Mouse (Mus musculus): ENCODE measurements around the gene Olfr156.
"Not testable (repeated sequence)": the region's sequence is repeated elsewhere in the genome, so short reads cannot be mapped to it uniquely, and the experiment has no call there.

Gene Olfr156

GRCm38 (mm10) chr4:43823845-43824337, at the start of gene Olfr156:
Olfr156 (minus strand) TSS chr4:43823895.
- peak; percentile 78 for DNase-seq (ENCODE audit: low spot score)

- no peak for DNase-seq (ENCODE audit: low spot score)
Measured at GRCm38 (mm10) chr4:43869821-43870220, 46.1 kb upstream of the Olfr156 start.

- DNase-seq (ENCODE audit: low spot score) = no peak
Measured at GRCm38 (mm10) chr4:43863298-43863697, 39.6 kb upstream of the Olfr156 start.

DNA sequence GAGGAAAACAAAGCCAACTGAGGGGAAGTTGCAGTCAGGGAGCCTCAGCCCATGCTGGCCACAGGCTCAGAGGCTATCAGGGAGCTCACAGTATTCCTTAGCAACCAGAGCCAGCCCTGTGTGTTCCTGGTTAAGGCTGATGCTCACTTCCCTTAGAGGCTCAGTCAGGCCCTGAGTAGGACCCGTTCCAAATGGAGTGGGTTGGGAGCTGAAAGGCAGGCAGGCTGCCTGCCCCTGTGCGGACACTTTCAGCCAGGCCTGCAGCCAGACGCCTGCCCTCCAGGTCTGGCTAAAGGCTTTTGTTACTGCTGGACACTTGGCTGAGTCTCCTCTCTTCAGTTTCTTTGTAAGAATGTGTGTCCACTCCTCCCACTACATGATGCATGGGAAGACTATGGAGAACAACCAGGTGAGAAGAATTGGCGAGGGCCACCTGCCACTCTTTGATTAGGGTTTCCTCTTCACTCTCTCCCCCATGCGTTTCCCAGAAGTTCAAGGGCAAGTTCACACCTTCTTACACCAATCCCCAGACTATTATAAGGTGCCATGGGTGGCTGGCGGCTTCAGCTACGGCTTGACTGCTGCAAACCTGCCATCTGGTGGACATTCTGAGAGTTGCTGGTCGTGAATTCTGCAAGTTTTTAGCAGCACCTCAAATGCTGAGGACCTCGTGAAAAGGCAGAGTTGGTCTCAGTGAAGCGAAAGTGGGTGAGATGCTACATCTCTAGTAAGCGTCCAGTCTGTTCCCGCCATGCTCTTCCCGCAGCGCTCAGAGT, 37.2 kb upstream of the Olfr156 start:
- peak; percentile 85 for DNase-seq (ENCODE audit: low spot score)

DNA sequence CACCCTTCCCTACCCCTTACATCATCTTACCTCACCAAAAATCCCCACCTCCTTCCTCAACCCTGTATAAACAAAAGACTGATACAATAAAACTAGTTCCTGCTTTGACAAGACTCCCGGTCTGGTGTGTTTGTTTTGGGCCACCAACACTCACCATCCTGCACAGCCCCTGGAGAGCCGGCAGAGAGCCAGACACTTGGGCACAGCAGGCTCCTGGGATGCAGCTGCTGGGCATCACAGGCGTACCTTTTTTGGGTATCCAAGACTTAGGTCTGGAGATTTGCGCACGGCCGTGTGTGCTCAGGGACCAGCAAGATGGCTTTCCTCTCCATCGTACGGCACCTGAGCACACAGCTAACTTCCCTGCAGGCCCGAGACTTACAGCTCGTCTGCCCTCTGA, 36.2 kb upstream of the Olfr156 start:
- DNase-seq (ENCODE audit: low spot score) = no peak

DNA sequence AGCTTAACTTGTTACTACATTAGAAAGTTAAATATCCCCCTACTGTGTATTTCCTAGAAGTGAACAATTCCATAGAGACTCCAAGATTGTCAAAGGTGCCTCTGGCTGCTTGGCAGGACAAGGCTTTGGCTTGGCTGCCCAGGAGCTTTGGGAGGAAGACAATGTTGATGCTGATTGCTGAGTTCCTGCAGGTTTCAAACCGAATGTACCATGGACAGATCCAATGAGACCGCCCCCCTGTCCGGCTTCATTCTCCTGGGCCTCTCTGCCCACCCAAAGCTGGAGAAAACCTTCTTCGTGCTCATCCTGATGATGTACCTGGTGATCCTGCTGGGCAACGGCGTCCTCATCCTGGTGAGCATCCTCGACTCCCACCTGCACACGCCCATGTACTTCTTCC, 30.4 kb upstream of the Olfr156 start:
- DNase-seq (ENCODE audit: low spot score) = no peak

GRCm38 (mm10) chr4:43851265-43851664, 27.6 kb upstream of the Olfr156 start, which contains the start of gene Olfr155:
Olfr155 (plus strand) TSS chr4:43851565.
- DNase-seq (ENCODE audit: low spot score) = no peak

GRCm38 (mm10) chr4:43840101-43840500, 16.4 kb upstream of the Olfr156 start, which contains the start of gene Olfr157:
Olfr157 (minus strand) TSS chr4:43840201.
- DNase-seq (ENCODE audit: low spot score) = no peak

GRCm38 (mm10) chr4:43838326-43838725, 14.6 kb upstream of the Olfr156 start:
- DNase-seq (ENCODE audit: low spot score) = no peak

- no peak for DNase-seq (ENCODE audit: low spot score)
Measured at GRCm38 (mm10) chr4:43834749-43835148, 11.1 kb upstream of the Olfr156 start.

DNA sequence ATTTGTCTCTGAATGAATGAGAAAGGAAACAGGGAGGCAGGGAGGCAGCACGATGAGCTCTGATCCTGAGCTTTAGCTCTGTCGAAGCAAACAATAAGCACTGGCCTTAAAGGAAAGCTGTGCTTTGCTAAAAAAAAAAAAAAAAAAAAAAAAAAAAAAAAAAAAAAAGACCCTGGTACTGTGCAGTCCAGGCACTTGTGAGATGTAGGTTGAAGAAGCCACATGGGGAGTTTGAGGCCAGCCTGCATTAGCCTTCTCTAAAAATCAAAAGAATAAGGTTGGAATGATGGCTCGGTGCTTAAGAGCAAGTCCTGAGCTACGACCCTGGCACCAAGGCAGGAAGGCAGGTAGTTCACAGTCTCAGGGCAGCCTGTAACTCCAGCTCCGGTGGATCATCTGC, 10.1 kb upstream of the Olfr156 start:
- DNase-seq (ENCODE audit: low spot score) = no peak

GRCm38 (mm10) chr4:43832031-43832430, 8.3 kb upstream of the Olfr156 start:
- DNase-seq (ENCODE audit: low spot score) = no peak

- DNase-seq (ENCODE audit: low spot score) = no peak
Measured at GRCm38 (mm10) chr4:43828806-43829205, 5.1 kb upstream of the Olfr156 start.

- no peak for DNase-seq (ENCODE audit: low spot score)
Measured at GRCm38 (mm10) chr4:43822896-43823550, 672 bp downstream of the Olfr156 start.

DNA sequence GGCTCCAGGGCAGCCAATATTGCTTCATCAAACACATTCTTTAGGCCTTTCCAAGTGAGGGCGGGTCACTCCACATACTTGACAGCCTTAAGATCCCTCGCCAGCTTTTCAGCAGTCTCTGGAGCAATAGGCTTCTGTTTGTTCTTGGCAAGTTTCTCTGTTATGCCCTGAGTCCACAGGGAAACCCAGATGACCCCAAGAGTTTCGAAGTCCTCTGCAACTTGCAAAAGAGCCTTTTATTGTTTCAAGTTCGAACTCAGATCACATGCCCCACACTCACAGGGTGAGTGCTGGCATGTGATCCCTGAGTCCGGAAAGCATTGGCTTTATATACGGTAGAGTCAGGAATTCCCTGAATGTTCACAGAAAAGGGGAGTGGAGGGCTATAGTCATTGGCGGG, 24.8 kb downstream of the Olfr156 start:
- DNase-seq (ENCODE audit: low spot score) = no peak

DNA sequence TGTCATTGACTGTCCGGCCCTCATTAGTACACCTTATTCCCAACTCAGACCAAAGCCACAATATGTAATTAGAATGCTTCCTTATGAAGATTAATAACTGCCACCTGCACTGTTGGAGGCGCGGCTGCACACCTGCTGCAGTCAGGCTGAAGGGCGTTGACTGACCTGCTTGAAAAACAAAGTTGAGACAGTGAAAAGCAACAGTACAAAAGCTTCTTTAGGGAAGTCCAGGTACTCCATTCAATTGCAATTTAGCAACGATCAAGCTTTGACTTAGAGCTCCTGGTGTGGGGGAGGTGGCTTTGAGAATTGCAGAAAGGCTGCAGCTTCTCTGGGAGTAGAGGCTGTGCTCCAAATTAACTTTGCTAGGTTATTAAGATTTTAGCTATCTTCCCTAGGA, 27.9 kb downstream of the Olfr156 start:
- DNase-seq (ENCODE audit: low spot score) = not testable (repeated sequence)

DNA sequence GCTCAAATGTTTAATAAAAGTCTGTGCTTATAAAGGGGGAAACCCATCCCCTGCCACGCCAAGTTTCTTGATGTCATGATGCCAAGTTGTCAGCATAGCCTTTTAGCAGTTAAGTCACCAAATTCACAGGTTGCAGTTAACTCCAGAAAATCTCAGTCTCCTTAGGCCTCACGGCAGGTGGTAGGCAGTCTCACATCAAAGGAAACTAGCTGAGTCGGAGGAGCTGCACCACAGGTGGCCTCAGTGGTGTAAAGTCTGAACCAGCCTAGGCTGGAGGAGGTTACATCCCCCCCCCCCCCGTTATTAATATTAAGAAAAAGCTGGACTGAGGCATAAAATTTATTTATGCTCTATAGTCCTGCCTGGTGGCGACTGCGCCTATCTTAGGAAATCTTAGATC, 28.4 kb downstream of the Olfr156 start:
- DNase-seq (ENCODE audit: low spot score) = no peak

DNA sequence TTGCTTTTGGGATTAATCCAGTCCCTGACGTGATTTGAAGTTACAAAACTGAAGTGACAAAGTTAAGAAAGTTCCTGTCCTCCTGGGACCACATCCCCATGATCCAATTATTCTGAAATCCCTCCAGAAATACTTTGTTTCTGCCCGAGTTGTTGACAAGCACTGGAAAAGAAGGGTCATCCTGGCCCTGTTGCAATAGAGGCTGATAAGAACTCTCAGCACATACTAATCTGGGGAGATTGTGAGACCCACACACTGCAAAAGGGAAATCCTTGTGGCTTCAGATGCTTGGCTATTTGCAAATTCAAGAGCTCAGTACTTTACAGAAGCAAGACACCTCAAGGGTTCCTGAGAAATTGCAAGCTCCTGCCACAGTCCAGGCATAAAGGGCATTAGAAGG, 51.4 kb downstream of the Olfr156 start:
- no peak for DNase-seq (ENCODE audit: low spot score)

DNA sequence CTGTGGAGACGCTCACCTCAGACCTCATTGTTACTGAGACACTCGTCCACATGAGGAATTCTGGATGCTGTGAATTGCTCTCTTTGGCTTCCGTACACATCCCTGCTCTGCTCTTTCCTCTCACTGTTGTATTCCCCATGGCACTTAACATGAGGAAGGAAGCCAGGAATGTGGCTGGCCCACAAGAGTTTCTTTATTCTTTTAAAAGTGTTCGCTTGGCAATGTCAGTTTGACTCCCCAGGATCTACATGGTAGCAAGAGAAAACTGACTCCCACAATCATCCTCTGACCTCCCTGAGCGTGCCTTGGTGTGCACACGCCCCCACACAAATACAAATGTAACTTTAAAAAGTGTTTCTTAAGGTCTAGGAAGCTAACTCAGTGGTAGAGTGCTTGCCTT, 52.1 kb downstream of the Olfr156 start:
- no peak for DNase-seq (ENCODE audit: low spot score)

- DNase-seq (ENCODE audit: low spot score) = no peak
Measured at GRCm38 (mm10) chr4:43770909-43771308, 52.8 kb downstream of the Olfr156 start, which contains the start of gene Olfr159. Olfr159 (minus strand) TSS chr4:43771009.
